Mouse (Mus musculus) midbrain, embryonic 11.5 days (tissue): ENCODE results near the gene Syngr1. TPM values are rescaled to one million over a fixed set of nuclear protein-coding genes. Genes with fewer than 3 reads are reported as not detected.
"Not testable (repeated sequence)": the region's sequence is repeated elsewhere in the genome, so short reads cannot be mapped to it uniquely, and the experiment has no call there.

Experiments
- ATAC-seq: fragments of 200-750 bp; cut with Nextera tagmentation; 2 replicates; pipeline ENCODE4 v1.8.0; 2017; ENCODE audit warnings: moderate TSS enrichment, moderate library complexity; ENCODE audit not compliant: low FRiP score
- DNase-seq: peaks from one replicate; pipeline ENCODE4 v3.0.0; 2015; ENCODE audit warnings: low spot score; ENCODE audit errors: missing footprints
- H3K27ac ChIP-seq: fragments of 300-500 bp; sonication (generic); 2 replicates; pipeline ENCODE4 v1.5.1; 2014; ENCODE audit warnings: low read depth, low read length
- H3K27me3 ChIP-seq: fragments of 300-500 bp; sonication (generic); 2 replicates; pipeline ENCODE4 v1.6.1; 2014; ENCODE audit warnings: mild to moderate bottlenecking, low read length, moderate library complexity, mixed read lengths; ENCODE audit not compliant: control insufficient read depth, insufficient read depth
- H3K36me3 ChIP-seq: fragments of 300-500 bp; sonication (generic); 2 replicates; pipeline ENCODE4 v1.6.1; 2014; ENCODE audit warnings: mild to moderate bottlenecking, low read length, moderate library complexity, mixed read lengths; ENCODE audit not compliant: control insufficient read depth, insufficient read depth
- H3K4me1 ChIP-seq: fragments of 300-500 bp; sonication (generic); 2 replicates; pipeline ENCODE4 v1.6.1; 2014; ENCODE audit warnings: low read length; ENCODE audit not compliant: control insufficient read depth, insufficient read depth
- H3K4me2 ChIP-seq: fragments of 300-500 bp; sonication (generic); 2 replicates; pipeline ENCODE4 v1.6.1; 2014; ENCODE audit warnings: mild to moderate bottlenecking, moderate library complexity
- H3K4me3 ChIP-seq: fragments of 300-500 bp; sonication (generic); 2 replicates; pipeline ENCODE4 v1.5.1; 2014; ENCODE audit warnings: low read depth, low read length
- H3K9ac ChIP-seq: fragments of 300-500 bp; sonication (generic); 2 replicates; pipeline ENCODE4 v1.6.1; 2014; ENCODE audit warnings: low read length
- H3K9me3 ChIP-seq: fragments of 300-500 bp; sonication (generic); 2 replicates; pipeline ENCODE4 v1.6.1; 2016; ENCODE audit warnings: low read length; ENCODE audit not compliant: control insufficient read depth
- WGBS: fragments of 180-500 bp; shearing (Covaris S2); extraction: QIAGEN DNeasy Blood & Tissue Kit; methylation state at CpG from one replicate; pipeline ENCODE4 v1.1.7; 2014; 5-methylcytosine and 5-hydroxymethylcytosine counted together
- polyA plus RNA-seq: library from polyadenylated mRNA; unstranded; fragments of >200 nt; fragmentation: Nextera tagmentation; extraction: Ambion mirVana; gene quantifications from 2 replicates; pipeline ENCODE4 v1.2.1, GENCODE M21; 2014

The Syngr1 gene
- polyA plus RNA-seq, 1 experiment from 2014 or later, result 7.4 TPM

DNA sequence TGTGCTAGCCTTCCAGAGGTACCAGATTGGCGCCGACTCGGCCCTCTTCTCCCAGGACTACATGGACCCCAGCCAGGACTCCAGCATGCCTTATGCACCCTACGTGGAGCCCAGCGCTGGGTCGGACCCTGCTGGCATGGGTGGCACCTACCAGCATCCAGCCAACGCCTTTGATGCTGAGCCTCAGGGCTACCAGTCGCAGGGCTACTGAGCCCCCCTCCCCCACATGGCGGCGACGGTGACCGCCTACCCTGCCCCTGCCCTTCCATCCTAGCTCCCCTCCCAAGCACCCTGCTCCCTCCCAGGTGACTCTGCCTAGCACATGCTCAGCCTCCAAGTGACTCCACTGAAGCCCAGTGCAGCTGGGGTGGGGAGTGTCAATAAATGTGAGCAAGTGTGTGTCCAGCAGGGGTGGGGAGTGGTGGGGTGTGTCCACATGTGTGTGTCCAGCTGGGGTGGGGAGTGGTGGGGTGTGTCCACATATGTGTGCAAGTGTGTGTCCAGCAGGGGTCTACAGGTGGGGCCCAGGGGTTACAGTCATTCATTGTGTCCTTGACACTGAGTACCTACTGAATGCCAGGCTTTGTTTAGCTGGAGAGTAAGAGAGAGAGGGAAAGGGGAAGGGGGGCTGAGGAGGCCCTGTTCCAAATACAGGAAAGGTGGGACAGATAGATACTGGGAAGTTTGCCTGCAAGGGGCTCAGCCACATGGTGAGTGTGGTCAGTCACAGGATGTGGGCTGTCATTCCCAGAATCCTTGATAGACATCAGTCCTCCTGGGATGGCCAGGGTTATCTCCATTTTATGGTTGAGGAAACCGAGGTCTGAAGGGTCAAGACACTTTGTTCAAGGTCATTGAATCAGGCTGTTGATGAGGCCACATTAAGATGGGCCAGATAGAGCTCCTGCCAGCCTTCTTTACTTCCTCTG is 25.0 kb downstream of the Syngr1 start:
- 74% methylated on average over 13 of the region's 13 CpGs for WGBS
- H3K36me3 ChIP-seq, result no peaks in the 10 kb centered on the region
- no peak overlapping the region for H3K27ac ChIP-seq
- no peaks in the 10 kb centered on the region for H3K4me1 ChIP-seq
- ATAC-seq (no peak), DNase-seq (peak; percentile 33)
- no peaks in the 10 kb centered on the region for H3K9me3 ChIP-seq
- no peak overlapping the region for H3K4me3 ChIP-seq
- no peaks in the 10 kb centered on the region for H3K27me3 ChIP-seq
- peak overlapping the region; percentile 25; the same call in 1 of the 2 replicates for H3K4me2 ChIP-seq
- no peak overlapping the region for H3K9ac ChIP-seq

DNA sequence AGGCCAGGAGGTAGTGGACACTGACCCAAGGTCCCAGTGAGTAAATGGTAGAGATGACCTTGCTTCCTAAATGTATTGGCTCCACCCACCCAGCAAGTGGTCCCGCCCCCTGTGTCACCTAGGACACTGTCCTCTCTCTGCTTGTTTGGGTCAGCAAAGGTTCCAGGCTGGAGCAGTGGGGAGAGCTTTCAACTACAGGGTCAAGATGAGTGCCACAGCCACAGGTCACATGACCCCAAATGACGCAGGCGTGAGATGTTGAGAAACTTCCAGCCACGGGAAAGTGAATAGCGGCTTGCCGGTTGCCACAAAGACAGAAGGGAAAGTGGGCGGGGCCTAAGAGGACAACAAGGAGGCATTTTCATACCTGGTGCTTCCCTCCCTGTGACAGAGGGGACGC is 26.0 kb downstream of the Syngr1 start:
- H3K27ac ChIP-seq, result no peak overlapping the region
- H3K4me3 ChIP-seq, result no peak overlapping the region
- H3K4me2 ChIP-seq, result no peak overlapping the region
- WGBS, result 64% methylated on average over 8 of the region's 8 CpGs
- peak; percentile 39 for DNase-seq
- no peaks in the 10 kb centered on the region for H3K4me1 ChIP-seq
- no peaks in the 10 kb centered on the region for H3K9me3 ChIP-seq
- H3K36me3 ChIP-seq, result no peaks in the 10 kb centered on the region
- ATAC-seq, result no peak
- H3K9ac ChIP-seq, result no peak overlapping the region
- no peaks in the 10 kb centered on the region for H3K27me3 ChIP-seq

GRCm38 (mm10) chr15:80119076-80119475 is 27.9 kb downstream of the Syngr1 start:
- H3K9me3 ChIP-seq, result no peaks in the 10 kb centered on the region
- no peak overlapping the region for H3K4me3 ChIP-seq
- ATAC-seq, result no peak
- no peaks in the 10 kb centered on the region for H3K36me3 ChIP-seq
- H3K4me2 ChIP-seq, result no peak overlapping the region
- H3K27me3 ChIP-seq, result no peaks in the 10 kb centered on the region
- H3K9ac ChIP-seq, result no peak overlapping the region
- H3K4me1 ChIP-seq, result no peaks in the 10 kb centered on the region
- no peak for DNase-seq
- WGBS, result 88% methylated on average over 6 of the region's 6 CpGs
- no peak overlapping the region for H3K27ac ChIP-seq

DNA sequence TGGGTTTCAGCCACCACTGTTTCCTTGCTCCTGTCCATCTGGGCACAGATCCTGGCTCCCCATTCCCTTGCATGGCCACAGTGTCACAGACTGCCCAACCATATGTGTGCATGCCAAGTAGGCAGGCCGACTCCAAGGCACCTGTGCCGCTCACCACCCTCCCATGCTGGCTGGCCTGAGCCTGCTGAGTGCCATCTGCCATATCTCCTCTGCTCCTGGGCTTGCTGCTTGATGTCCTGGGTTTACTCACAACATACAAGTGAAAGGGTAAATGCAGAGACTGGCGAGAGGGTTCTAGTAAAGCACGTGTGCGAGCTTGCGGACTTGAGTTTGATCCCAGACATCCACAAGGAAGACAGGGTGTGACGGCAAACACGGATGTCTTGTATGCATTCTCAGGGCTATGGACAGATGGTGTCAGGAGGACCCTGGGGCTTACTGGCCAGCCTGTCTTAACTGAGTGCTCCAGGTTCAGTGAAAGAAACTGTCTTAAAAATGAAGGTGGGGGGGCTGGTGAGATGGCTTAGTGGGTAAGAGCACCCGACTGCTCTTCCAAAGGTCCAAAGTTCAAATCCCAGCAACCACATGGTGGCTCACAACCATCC is 30.7 kb downstream of the Syngr1 start:
- Histone ChIP-seq H3K36me3 (no peaks in the 10 kb centered on the region), H3K9me3 (no peaks in the 10 kb centered on the region), H3K4me1 (no peaks in the 10 kb centered on the region), H3K4me2 (no peak overlapping the region), H3K4me3 (no peak overlapping the region), H3K9ac (no peak overlapping the region), H3K27ac (no peak overlapping the region), H3K27me3 (no peaks in the 10 kb centered on the region)
- peak; percentile 68 for DNase-seq
- WGBS, result 93% methylated on average over 9 of the region's 9 CpGs
- no peak for ATAC-seq

DNA sequence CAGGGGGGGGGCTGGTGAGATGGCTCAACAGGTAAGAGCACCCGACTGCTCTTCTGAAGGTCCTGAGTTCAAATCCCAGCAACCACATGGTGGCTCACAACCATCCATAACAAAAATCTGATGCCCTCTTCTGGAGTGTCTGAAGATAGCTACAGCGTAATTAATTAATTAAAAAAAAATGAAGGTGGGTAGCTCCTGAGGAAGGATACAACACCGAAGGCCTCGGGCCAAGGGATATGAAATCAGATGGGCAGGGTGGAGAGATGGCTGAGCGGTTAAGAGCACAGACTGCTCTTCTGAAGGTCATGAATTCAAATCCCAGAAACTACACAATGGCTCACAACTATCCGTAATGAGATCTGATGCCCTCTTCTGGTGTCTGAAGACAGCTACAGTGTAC is 31.3 kb downstream of the Syngr1 start:
- DNase-seq, H3K36me3 ChIP-seq, H3K27ac ChIP-seq, H3K27me3 ChIP-seq, ATAC-seq, H3K4me3 ChIP-seq, H3K9me3 ChIP-seq, H3K9ac ChIP-seq, H3K4me2 ChIP-seq, H3K4me1 ChIP-seq: not testable (repeated sequence)
- 91% methylated on average over 6 of the region's 6 CpGs for WGBS

DNA sequence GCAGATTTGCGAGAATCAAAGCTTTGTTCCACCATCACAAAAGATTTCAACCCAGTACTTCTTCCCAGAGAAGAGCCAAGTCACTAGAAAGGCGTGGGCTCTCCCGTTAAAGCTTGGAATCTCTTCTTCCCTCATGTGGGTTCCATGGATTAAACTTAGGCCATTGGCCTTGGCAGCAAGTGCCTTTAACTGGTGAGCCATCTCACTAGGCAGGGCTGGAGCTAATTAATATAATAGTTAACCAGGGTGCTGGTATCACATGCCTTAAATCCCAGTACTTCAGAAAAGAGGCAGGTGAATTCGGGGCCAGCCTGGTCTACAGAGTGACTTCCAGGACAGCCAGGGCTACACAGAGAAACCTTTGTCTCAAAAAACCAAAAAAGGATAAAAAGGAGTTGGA is 33.5 kb downstream of the Syngr1 start:
- 80% methylated on average over 4 of the region's 4 CpGs for WGBS
- Histone ChIP-seq H3K4me1 (no peaks in the 10 kb centered on the region), H3K36me3 (no peaks in the 10 kb centered on the region), H3K4me3 (no peak overlapping the region), H3K9me3 (no peaks in the 10 kb centered on the region), H3K27me3 (no peaks in the 10 kb centered on the region), H3K9ac (no peak overlapping the region), H3K4me2 (no peak overlapping the region), H3K27ac (no peak overlapping the region)
- ATAC-seq (no peak), DNase-seq (no peak)

DNA sequence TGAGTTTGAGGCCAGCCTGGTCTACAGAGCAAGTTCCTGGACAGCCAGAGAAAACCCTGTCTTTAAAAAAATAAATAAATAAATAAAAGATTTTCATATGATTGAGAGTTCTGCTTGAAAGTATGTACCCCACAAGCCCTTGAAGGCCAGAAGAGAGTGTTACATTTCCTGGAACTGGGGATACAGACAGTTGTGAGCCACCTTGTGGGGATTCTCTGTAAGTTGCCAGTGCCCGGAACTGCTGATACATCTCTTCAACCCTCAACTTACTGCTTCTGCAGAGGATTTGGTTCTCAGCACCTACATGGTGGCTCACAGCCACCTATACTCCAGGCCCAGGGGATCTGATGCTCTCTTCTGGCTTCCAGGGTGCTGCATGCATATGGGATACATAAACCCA is 36.1 kb downstream of the Syngr1 start:
- Histone ChIP-seq H3K36me3 (no peaks in the 10 kb centered on the region), H3K27ac (no peak overlapping the region), H3K27me3 (no peaks in the 10 kb centered on the region), H3K4me2 (no peak overlapping the region), H3K4me3 (no peak overlapping the region), H3K9ac (no peak overlapping the region), H3K9me3 (no peaks in the 10 kb centered on the region), H3K4me1 (no peaks in the 10 kb centered on the region)
- 80% methylated on average over 1 of the region's 1 CpGs for WGBS
- DNase-seq (peak; percentile 61), ATAC-seq (no peak)

DNA sequence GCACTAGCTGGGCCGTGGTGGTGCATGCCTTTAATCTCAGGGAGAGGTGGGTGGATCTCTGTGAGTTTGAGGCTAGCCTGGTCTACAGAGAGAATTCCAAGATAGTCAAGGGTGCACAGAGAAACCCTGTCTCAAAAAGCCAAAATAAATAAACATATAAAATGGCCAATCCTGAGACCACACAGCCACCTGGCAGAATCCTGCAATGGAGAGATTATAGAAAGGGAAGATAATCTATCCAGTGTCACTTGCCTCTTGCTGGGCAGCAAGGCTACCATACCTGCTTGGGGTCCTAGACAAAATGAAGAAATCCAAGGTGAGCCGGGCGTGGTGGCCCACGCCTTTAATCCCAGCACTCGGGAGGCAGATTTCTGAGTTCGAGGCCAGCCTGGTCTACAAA is 38.8 kb downstream of the Syngr1 start:
- Histone ChIP-seq H3K4me3 (no peak overlapping the region), H3K4me2 (no peak overlapping the region), H3K9me3 (no peaks in the 10 kb centered on the region), H3K27me3 (no peaks in the 10 kb centered on the region), H3K4me1 (peaks cover 13% of the 10 kb centered on the region), H3K36me3 (no peaks in the 10 kb centered on the region), H3K9ac (no peak overlapping the region), H3K27ac (no peak overlapping the region)
- WGBS, result 88% methylated on average over 6 of the region's 6 CpGs
- ATAC-seq (no peak), DNase-seq (no peak)

DNA sequence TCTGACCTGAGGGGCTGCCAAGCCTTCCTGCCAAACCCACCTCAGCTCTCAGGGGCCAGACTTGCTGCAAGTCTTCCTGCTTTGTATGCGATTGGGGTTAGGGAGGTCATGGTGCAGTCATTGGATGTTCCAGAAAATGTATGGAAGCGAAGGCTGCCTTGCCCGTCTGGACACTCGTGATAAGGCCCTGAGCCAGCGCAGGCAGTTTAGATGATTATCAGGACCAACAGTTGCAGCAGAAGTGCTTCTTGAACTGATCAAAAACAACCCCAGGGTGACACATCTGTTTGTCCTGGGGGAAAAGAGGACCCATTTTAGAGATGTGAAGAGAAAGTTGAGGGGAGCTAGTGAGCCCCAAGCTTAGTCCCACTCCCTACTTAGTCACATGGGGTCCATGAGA is 39.6 kb downstream of the Syngr1 start:
- no peak overlapping the region for H3K9ac ChIP-seq
- H3K36me3 ChIP-seq, result no peaks in the 10 kb centered on the region
- H3K27ac ChIP-seq, result no peak overlapping the region
- DNase-seq (peak; percentile 53), ATAC-seq (no peak)
- no peaks in the 10 kb centered on the region for H3K9me3 ChIP-seq
- no peak overlapping the region for H3K4me2 ChIP-seq
- H3K27me3 ChIP-seq, result no peaks in the 10 kb centered on the region
- 87% methylated on average over 5 of the region's 5 CpGs for WGBS
- peaks cover 13% of the 10 kb centered on the region for H3K4me1 ChIP-seq
- H3K4me3 ChIP-seq, result no peak overlapping the region
